Mouse (Mus musculus): ENCODE measurements around the gene Ppil1. TPM values are rescaled to one million over a fixed set of nuclear protein-coding genes. Genes with fewer than 3 reads are reported as not detected.
"Not testable (repeated sequence)": the region's sequence is repeated elsewhere in the genome, so short reads cannot be mapped to it uniquely, and the experiment has no call there.

Ppil1 gene
- polyA plus RNA-seq, 1 experiment from 2014 or later: 129 TPM

- no peak for ATAC-seq (ENCODE audit: insufficient number of reproducible peaks, low FRiP score, low TSS enrichment, low read depth)
- H3K4me3 ChIP-seq (replicated peaks): no peak overlapping the region
- peak overlapping the region; percentile 63; the same call in 1 of the 2 replicates for H3K4me2 ChIP-seq (replicated peaks)
- peaks cover 39% of the 10 kb centered on the region for H3K36me3 ChIP-seq
- no peaks in the 10 kb centered on the region for H3K9me3 ChIP-seq (replicated peaks)
- 88% methylated on average over 22 of the region's 22 CpGs for WGBS
- H3K27me3 ChIP-seq: no peaks in the 10 kb centered on the region
- H3K4me1 ChIP-seq: peaks cover 38% of the 10 kb centered on the region
- no peak overlapping the region for H3K27ac ChIP-seq (replicated peaks)
- H3K9ac ChIP-seq: no peak overlapping the region
Measured at GRCm38 (mm10) chr17:29261603-29262258, 2.3 kb downstream of the Ppil1 start.

GRCm38 (mm10) chr17:29260501-29260900 lies 3.5 kb downstream of the Ppil1 start:
- Histone ChIP-seq H3K9ac (no peak overlapping the region), H3K27ac (replicated peaks) (no peak overlapping the region), H3K4me1 (peaks cover 44% of the 10 kb centered on the region), H3K4me2 (replicated peaks) (no peak overlapping the region), H3K27me3 (no peaks in the 10 kb centered on the region), H3K9me3 (replicated peaks) (no peaks in the 10 kb centered on the region), H3K4me3 (replicated peaks) (no peak overlapping the region), H3K36me3 (peaks cover 49% of the 10 kb centered on the region)
- no peak for ATAC-seq (ENCODE audit: insufficient number of reproducible peaks, low FRiP score, low TSS enrichment, low read depth)
- 93% methylated on average over 15 of the region's 15 CpGs for WGBS

GRCm38 (mm10) chr17:29259489-29259888 lies 4.5 kb downstream of the Ppil1 start:
- H3K27me3 ChIP-seq: no peaks in the 10 kb centered on the region
- H3K36me3 ChIP-seq: peaks cover 50% of the 10 kb centered on the region
- WGBS: 9% methylated on average over 3 of the region's 3 CpGs
- no peak overlapping the region for H3K27ac ChIP-seq (replicated peaks)
- no peaks in the 10 kb centered on the region for H3K9me3 ChIP-seq (replicated peaks)
- H3K4me2 ChIP-seq (replicated peaks): no peak overlapping the region
- no peak overlapping the region for H3K9ac ChIP-seq
- ATAC-seq (ENCODE audit: insufficient number of reproducible peaks, low FRiP score, low TSS enrichment, low read depth): no peak
- H3K4me1 ChIP-seq: peaks cover 41% of the 10 kb centered on the region
- no peak overlapping the region for H3K4me3 ChIP-seq (replicated peaks)

- Histone ChIP-seq H3K27me3 (no peaks in the 10 kb centered on the region), H3K9ac (no peak overlapping the region), H3K4me2 (replicated peaks) (no peak overlapping the region), H3K9me3 (replicated peaks) (no peaks in the 10 kb centered on the region), H3K4me1 (peaks cover 41% of the 10 kb centered on the region), H3K4me3 (replicated peaks) (no peak overlapping the region), H3K27ac (replicated peaks) (no peak overlapping the region), H3K36me3 (peaks cover 55% of the 10 kb centered on the region)
- ATAC-seq (ENCODE audit: insufficient number of reproducible peaks, low FRiP score, low TSS enrichment, low read depth): no peak
- 93% methylated on average over 2 of the region's 2 CpGs for WGBS
Measured at GRCm38 (mm10) chr17:29258921-29259320, 5.1 kb downstream of the Ppil1 start.

- no peaks in the 10 kb centered on the region for H3K27me3 ChIP-seq
- H3K4me3 ChIP-seq (replicated peaks): no peak overlapping the region
- no peak for ATAC-seq (ENCODE audit: insufficient number of reproducible peaks, low FRiP score, low TSS enrichment, low read depth)
- H3K4me2 ChIP-seq (replicated peaks): no peak overlapping the region
- H3K4me1 ChIP-seq: peaks cover 40% of the 10 kb centered on the region
- H3K9ac ChIP-seq: no peak overlapping the region
- H3K9me3 ChIP-seq (replicated peaks): no peaks in the 10 kb centered on the region
- no peak overlapping the region for H3K27ac ChIP-seq (replicated peaks)
- H3K36me3 ChIP-seq: peaks cover 59% of the 10 kb centered on the region
- 71% methylated on average over 10 of the region's 10 CpGs for WGBS
Measured at GRCm38 (mm10) chr17:29258025-29258558, 5.9 kb downstream of the Ppil1 start.

GRCm38 (mm10) chr17:29257001-29257511 lies 6.9 kb downstream of the Ppil1 start:
- Histone ChIP-seq H3K36me3 (peaks cover 59% of the 10 kb centered on the region), H3K4me1 (peaks cover 40% of the 10 kb centered on the region), H3K27me3 (no peaks in the 10 kb centered on the region), H3K4me2 (replicated peaks) (no peak overlapping the region), H3K9me3 (replicated peaks) (no peaks in the 10 kb centered on the region), H3K4me3 (replicated peaks) (no peak overlapping the region), H3K27ac (replicated peaks) (no peak overlapping the region), H3K9ac (no peak overlapping the region)
- no peak for ATAC-seq (ENCODE audit: insufficient number of reproducible peaks, low FRiP score, low TSS enrichment, low read depth)
- WGBS: 91% methylated on average over 10 of the region's 10 CpGs

GRCm38 (mm10) chr17:29256507-29256906 lies 7.5 kb downstream of the Ppil1 start:
- Histone ChIP-seq H3K36me3 (peaks cover 63% of the 10 kb centered on the region), H3K4me3 (replicated peaks) (no peak overlapping the region), H3K27ac (replicated peaks) (no peak overlapping the region), H3K4me2 (replicated peaks) (no peak overlapping the region), H3K4me1 (peaks cover 40% of the 10 kb centered on the region), H3K27me3 (no peaks in the 10 kb centered on the region), H3K9ac (no peak overlapping the region), H3K9me3 (replicated peaks) (no peaks in the 10 kb centered on the region)
- 84% methylated on average over 6 of the region's 6 CpGs for WGBS
- no peak for ATAC-seq (ENCODE audit: insufficient number of reproducible peaks, low FRiP score, low TSS enrichment, low read depth)

- Histone ChIP-seq H3K4me1 (peaks cover 43% of the 10 kb centered on the region), H3K36me3 (peaks cover 61% of the 10 kb centered on the region)
- H3K27ac ChIP-seq (replicated peaks); H3K9me3 ChIP-seq (replicated peaks); ATAC-seq (ENCODE audit: insufficient number of reproducible peaks, low FRiP score, low TSS enrichment, low read depth); H3K4me2 ChIP-seq (replicated peaks); H3K4me3 ChIP-seq (replicated peaks); H3K9ac ChIP-seq; H3K27me3 ChIP-seq: not testable (repeated sequence)
- WGBS: 88% methylated on average over 6 of the region's 6 CpGs
Measured at GRCm38 (mm10) chr17:29254784-29255183, 9.2 kb downstream of the Ppil1 start.

GRCm38 (mm10) chr17:29253684-29254083 lies 10.3 kb downstream of the Ppil1 start:
- Histone ChIP-seq H3K9ac (no peak overlapping the region), H3K9me3 (replicated peaks) (no peaks in the 10 kb centered on the region), H3K4me3 (replicated peaks) (no peak overlapping the region), H3K4me2 (replicated peaks) (no peak overlapping the region), H3K27me3 (no peaks in the 10 kb centered on the region), H3K36me3 (peaks cover 55% of the 10 kb centered on the region), H3K4me1 (peaks cover 41% of the 10 kb centered on the region), H3K27ac (replicated peaks) (no peak overlapping the region)
- WGBS: 75% methylated on average over 9 of the region's 9 CpGs
- ATAC-seq (ENCODE audit: insufficient number of reproducible peaks, low FRiP score, low TSS enrichment, low read depth): 0 out of 2 replicates have a peak, but pooled peaks have one; percentile 1

GRCm38 (mm10) chr17:29253236-29253635 lies 10.8 kb downstream of the Ppil1 start:
- Histone ChIP-seq H3K4me3 (replicated peaks) (no peak overlapping the region), H3K9me3 (replicated peaks) (no peaks in the 10 kb centered on the region), H3K27ac (replicated peaks) (peak overlapping the region; percentile 28; the same call in 1 of the 2 replicates), H3K4me1 (peaks cover 41% of the 10 kb centered on the region), H3K36me3 (peaks cover 50% of the 10 kb centered on the region), H3K4me2 (replicated peaks) (no peak overlapping the region), H3K27me3 (no peaks in the 10 kb centered on the region), H3K9ac (no peak overlapping the region)
- ATAC-seq (ENCODE audit: insufficient number of reproducible peaks, low FRiP score, low TSS enrichment, low read depth): no peak
- 80% methylated on average over 2 of the region's 2 CpGs for WGBS

- 70% methylated on average over 15 of the region's 15 CpGs for WGBS
- Histone ChIP-seq H3K4me2 (replicated peaks) (no peak overlapping the region), H3K4me1 (peaks cover 53% of the 10 kb centered on the region), H3K36me3 (peaks cover 36% of the 10 kb centered on the region; the same call in 1 of the 2 replicates), H3K4me3 (replicated peaks) (no peak overlapping the region), H3K9ac (no peak overlapping the region), H3K27me3 (no peaks in the 10 kb centered on the region), H3K9me3 (replicated peaks) (no peaks in the 10 kb centered on the region), H3K27ac (replicated peaks) (0 out of 2 replicates have a peak overlapping the region, but pooled peaks have one; percentile 53)
- no peak for ATAC-seq (ENCODE audit: insufficient number of reproducible peaks, low FRiP score, low TSS enrichment, low read depth)
Measured at GRCm38 (mm10) chr17:29251608-29252390, 12.2 kb downstream of the Ppil1 start.

Measured in embryonic facial prominence, embryonic 15.5 days (tissue).